Mouse (Mus musculus) kidney, postnatal 0 days (tissue): ENCODE results near the gene P2rx7. TPM values are rescaled to one million over a fixed set of nuclear protein-coding genes. Genes with fewer than 3 reads are reported as not detected.

Experiments
- ATAC-seq: fragments of 200-750 bp; cut with Nextera tagmentation; replicated peaks from 2 replicates; pipeline ENCODE4 v1.8.0; 2017; ENCODE audit warnings: low read depth, moderate number of reproducible peaks, moderate TSS enrichment, moderate library complexity; ENCODE audit not compliant: low FRiP score
- DNase-seq: peaks from one replicate; pipeline ENCODE4 v3.0.0-alpha.2; 2016; ENCODE audit warnings: low spot score
- H3K27ac ChIP-seq: fragments of 300-500 bp; sonication (generic); 2 replicates; pipeline ENCODE4 v1.5.1; 2014; ENCODE audit warnings: mild to moderate bottlenecking
- H3K27me3 ChIP-seq: fragments of 300-500 bp; sonication (generic); 2 replicates; pipeline ENCODE4 v1.6.1; 2014; ENCODE audit warnings: low read length, mixed read lengths; ENCODE audit not compliant: insufficient read depth
- H3K36me3 ChIP-seq: fragments of 300-500 bp; sonication (generic); 2 replicates; pipeline ENCODE4 v1.6.1; 2014; ENCODE audit warnings: low read length, mixed read lengths; ENCODE audit not compliant: insufficient read depth
- H3K4me1 ChIP-seq: fragments of 300-500 bp; sonication (generic); replicated peaks from 2 replicates; pipeline ENCODE4 v1.6.1; 2014; ENCODE audit warnings: antibody characterized with exemption, low read length, mixed read lengths; ENCODE audit not compliant: insufficient read depth
- H3K4me2 ChIP-seq: fragments of 300-500 bp; sonication (generic); 2 replicates; pipeline ENCODE4 v1.6.1; 2014; ENCODE audit warnings: mild to moderate bottlenecking, low read length, moderate library complexity, mixed read lengths
- H3K4me3 ChIP-seq: fragments of 300-500 bp; sonication (generic); replicated peaks from 2 replicates; pipeline ENCODE4 v1.5.1; 2014; ENCODE audit warnings: low read depth, low read length
- H3K9ac ChIP-seq: fragments of 300-500 bp; sonication (generic); 2 replicates; pipeline ENCODE4 v1.6.1; 2014; ENCODE audit warnings: low read depth, low read length
- H3K9me3 ChIP-seq: fragments of 300-500 bp; sonication (generic); replicated peaks from 2 replicates; pipeline ENCODE4 v1.6.1; 2016; ENCODE audit warnings: low read length, inconsistent platforms, mixed read lengths
- CTCF ChIP-seq: IDR thresholded peaks from 2 replicates; pipeline ENCODE4 v1.5.1; 2016; ENCODE audit warnings: antibody characterized with exemption, low read depth, mild to moderate bottlenecking, moderate library complexity
- WGBS: fragments of 180-500 bp; shearing (Covaris S2); extraction: QIAGEN DNeasy Blood & Tissue Kit; methylation state at CpG from one replicate; pipeline ENCODE4 v1.1.7; 2014; 5-methylcytosine and 5-hydroxymethylcytosine counted together
- polyA plus RNA-seq: library from polyadenylated mRNA; unstranded; fragments of >200 nt; fragmentation: Nextera tagmentation; extraction: Ambion mirVana; gene quantifications from 2 replicates; pipeline ENCODE4 v1.2.1, GENCODE M21; 2015

Gene P2rx7
- polyA plus RNA-seq, 1 experiment from 2014 or later = 2.3 TPM

- H3K36me3 ChIP-seq = no peaks in the 10 kb centered on the region
- no peaks in the 10 kb centered on the region for H3K9me3 ChIP-seq
- H3K27ac ChIP-seq = no peak overlapping the region
- ATAC-seq (peak; percentile 57), DNase-seq (no peak)
- no peak overlapping the region for H3K4me2 ChIP-seq
- 0 out of 2 replicates have a peak, but pooled peaks cover 2% of the 10 kb centered on the region for H3K4me1 ChIP-seq
- TF ChIP-seq CTCF = no peak
- no peak overlapping the region for H3K4me3 ChIP-seq
- no peak overlapping the region for H3K9ac ChIP-seq
- H3K27me3 ChIP-seq = no peaks in the 10 kb centered on the region
- 63% methylated on average over 5 of the region's 5 CpGs for WGBS
These were observed 82.9 kb downstream of the P2rx7 start for GRCm38 (mm10) chr5:122726595-122726994.

GRCm38 (mm10) chr5:122727096-122727495, 83.4 kb downstream of the P2rx7 start:
- TF ChIP-seq CTCF = no peak
- 93% methylated on average over 7 of the region's 7 CpGs for WGBS
- Histone ChIP-seq H3K9ac (no peak overlapping the region), H3K27me3 (no peaks in the 10 kb centered on the region), H3K36me3 (no peaks in the 10 kb centered on the region), H3K4me3 (no peak overlapping the region), H3K4me1 (peaks cover 5% of the 10 kb centered on the region; the same call in 1 of the 2 replicates), H3K27ac (no peak overlapping the region), H3K9me3 (no peaks in the 10 kb centered on the region), H3K4me2 (no peak overlapping the region)
- ATAC-seq = no peak
- no peak for DNase-seq

- ATAC-seq (0 out of 2 replicates have a peak, but pooled peaks have one; percentile 8), DNase-seq (no peak)
- no peaks in the 10 kb centered on the region for H3K36me3 ChIP-seq
- H3K4me3 ChIP-seq = no peak overlapping the region
- H3K4me2 ChIP-seq = no peak overlapping the region
- no peak overlapping the region for H3K9ac ChIP-seq
- peaks cover 19% of the 10 kb centered on the region for H3K4me1 ChIP-seq
- 82% methylated on average over 10 of the region's 10 CpGs for WGBS
- H3K27ac ChIP-seq = no peak overlapping the region
- no peak for TF ChIP-seq CTCF
- H3K9me3 ChIP-seq = no peaks in the 10 kb centered on the region
- no peaks in the 10 kb centered on the region for H3K27me3 ChIP-seq
These were observed 87.1 kb downstream of the P2rx7 start for GRCm38 (mm10) chr5:122730776-122731175.

GRCm38 (mm10) chr5:122731321-122731720, 87.6 kb downstream of the P2rx7 start:
- H3K4me1 ChIP-seq = peaks cover 19% of the 10 kb centered on the region
- TF ChIP-seq CTCF = peak; percentile 74
- WGBS = 75% methylated on average over 8 of the region's 8 CpGs
- ATAC-seq (no peak), DNase-seq (no peak)
- peak overlapping the region; percentile 58 for H3K27ac ChIP-seq
- H3K27me3 ChIP-seq = no peaks in the 10 kb centered on the region
- no peaks in the 10 kb centered on the region for H3K9me3 ChIP-seq
- no peak overlapping the region for H3K4me2 ChIP-seq
- H3K36me3 ChIP-seq = no peaks in the 10 kb centered on the region
- H3K4me3 ChIP-seq = no peak overlapping the region
- no peak overlapping the region for H3K9ac ChIP-seq

GRCm38 (mm10) chr5:122731991-122732673, 88.4 kb downstream of the P2rx7 start:
- Histone ChIP-seq H3K4me1 (peaks cover 19% of the 10 kb centered on the region), H3K27ac (peak overlapping the region; percentile 58), H3K4me2 (no peak overlapping the region; the same call in 1 of the 2 replicates), H3K36me3 (0 out of 2 replicates have a peak, but pooled peaks cover 2% of the 10 kb centered on the region), H3K9me3 (no peaks in the 10 kb centered on the region), H3K27me3 (no peaks in the 10 kb centered on the region), H3K4me3 (no peak overlapping the region), H3K9ac (no peak overlapping the region)
- ATAC-seq = no peak
- peak; percentile 50 for DNase-seq
- 26% methylated on average over 15 of the region's 15 CpGs for WGBS
- no peak for TF ChIP-seq CTCF

- DNase-seq = no peak
These were observed 90.2 kb downstream of the P2rx7 start for GRCm38 (mm10) chr5:122733881-122734280.

More at GRCm38 (mm10) chr5:122733881-122734280, 90.2 kb downstream of the P2rx7 start:
- Histone ChIP-seq H3K27ac (no peak overlapping the region), H3K9ac (no peak overlapping the region), H3K4me1 (peaks cover 19% of the 10 kb centered on the region), H3K4me2 (peak overlapping the region; percentile 46), H3K9me3 (no peaks in the 10 kb centered on the region), H3K27me3 (no peaks in the 10 kb centered on the region), H3K36me3 (0 out of 2 replicates have a peak, but pooled peaks cover 4% of the 10 kb centered on the region), H3K4me3 (peak overlapping the region; percentile 7; the same call in 1 of the 2 replicates)
- 0 out of 2 replicates have a peak, but pooled peaks have one; percentile 47 for ATAC-seq
- TF ChIP-seq CTCF = no peak
- WGBS = 33% methylated on average over 17 of the region's 17 CpGs
